Mouse (Mus musculus) ovary, adult 18-20 months (tissue): ENCODE data around the gene Cfap77.

Experiments used
- DNase-seq: peaks from one replicate; pipeline ENCODE4 v3.0.0; 2022; ENCODE audit warnings: low spot score, mixed read lengths

The Cfap77 gene

GRCm38 (mm10) chr2:28903871-28904270, 151.0 kb downstream of the Cfap77 start:
- DNase-seq = no peak

- DNase-seq = no peak
These were observed 152.6 kb downstream of the Cfap77 start for GRCm38 (mm10) chr2:28902291-28902690.

GRCm38 (mm10) chr2:28897340-28897899, 157.4 kb downstream of the Cfap77 start:
- DNase-seq = no peak

GRCm38 (mm10) chr2:28895876-28896275, 159.0 kb downstream of the Cfap77 start:
- no peak for DNase-seq

- DNase-seq = no peak
These were observed 161.3 kb downstream of the Cfap77 start for GRCm38 (mm10) chr2:28893526-28893925.

- no peak for DNase-seq
These were observed 162.1 kb downstream of the Cfap77 start for GRCm38 (mm10) chr2:28892796-28893195.

- no peak for DNase-seq
These were observed 170.0 kb downstream of the Cfap77 start for GRCm38 (mm10) chr2:28884914-28885313.

- no peak for DNase-seq
These were observed 171.9 kb downstream of the Cfap77 start for GRCm38 (mm10) chr2:28882826-28883485.

GRCm38 (mm10) chr2:28882047-28882446, 172.8 kb downstream of the Cfap77 start:
- DNase-seq = no peak

GRCm38 (mm10) chr2:28881275-28881674, 173.6 kb downstream of the Cfap77 start:
- DNase-seq = no peak
